Mouse (Mus musculus): ENCODE measurements around the gene Inf2. TPM values are rescaled to one million over a fixed set of nuclear protein-coding genes. Genes with fewer than 3 reads are reported as not detected.

Inf2 gene
- polyA plus RNA-seq, 1 experiment from 2014 or later: 1.7 TPM

DNA sequence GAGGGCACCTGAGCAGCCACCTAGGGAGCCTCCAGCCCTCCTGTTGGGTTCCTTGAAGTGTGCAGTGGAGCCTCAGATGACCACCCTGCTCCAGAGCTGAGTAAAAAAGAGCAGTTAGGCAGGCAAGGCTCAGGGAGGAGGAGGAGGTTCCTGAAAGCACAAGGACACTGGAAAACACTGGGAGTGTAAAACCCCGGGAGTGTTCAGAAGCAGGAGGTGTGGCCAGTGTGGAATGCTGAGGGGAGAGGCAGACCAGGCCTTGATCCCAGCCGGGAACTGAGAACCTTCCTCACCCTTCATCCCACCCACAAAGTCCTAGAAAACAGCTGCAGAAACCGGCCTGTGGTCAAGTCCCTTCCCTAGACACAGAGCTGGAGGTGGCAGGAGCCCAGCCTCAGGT lies 11.8 kb upstream of the Inf2 start:
- Histone ChIP-seq H3K4me1 (peaks cover 23% of the 10 kb centered on the region), H3K27me3 (ENCODE audit: low read depth, poor library complexity, severe bottlenecking) (no peaks in the 10 kb centered on the region), H3K36me3 (no peaks in the 10 kb centered on the region), H3K9me3 (replicated peaks) (no peaks in the 10 kb centered on the region), H3K4me3 (no peak overlapping the region), H3K27ac (replicated peaks) (peak overlapping the region; percentile 57)
- 18% methylated on average over 3 of the region's 3 CpGs for WGBS
- DNase-seq (ENCODE audit: low spot score): no peak

DNA sequence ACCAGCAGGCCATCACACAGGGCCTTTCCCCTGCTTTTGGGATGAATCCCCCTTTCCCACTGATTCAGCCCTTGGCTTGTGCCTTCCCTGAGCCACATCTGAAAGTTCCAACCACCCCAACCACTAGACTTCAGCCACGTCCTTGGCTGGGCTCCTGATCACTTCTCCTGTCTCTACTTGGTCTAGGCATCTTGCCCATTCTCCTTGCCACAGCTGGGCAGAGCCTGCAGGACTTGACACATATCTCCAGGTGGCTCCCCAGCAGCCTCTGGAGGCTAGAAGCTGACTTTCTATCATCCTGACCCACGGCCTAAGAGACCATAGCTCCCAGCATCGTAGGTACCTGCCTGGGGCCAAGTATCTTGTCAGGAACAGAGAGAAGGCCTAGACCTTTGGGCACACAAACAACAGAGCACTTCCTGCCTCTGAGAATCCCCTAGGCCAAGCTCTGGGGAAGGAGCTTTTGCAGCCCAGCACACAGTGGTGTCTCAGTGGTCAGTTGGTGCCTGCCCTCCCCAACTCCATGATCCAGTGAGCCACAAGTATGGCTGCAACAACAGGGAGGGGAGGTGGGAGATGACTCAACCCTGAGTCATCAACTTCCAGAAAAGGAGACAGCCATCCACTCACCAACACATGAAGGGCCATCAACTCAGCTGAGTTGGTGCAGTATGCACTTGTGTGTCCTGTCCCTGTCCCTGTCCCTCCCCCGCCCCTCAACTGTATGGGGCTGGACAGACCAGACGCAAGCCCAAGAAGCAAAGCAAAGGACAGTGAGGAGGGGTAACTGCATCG lies 10.1 kb upstream of the Inf2 start:
- no peak for DNase-seq (ENCODE audit: low spot score)
- Histone ChIP-seq H3K36me3 (no peaks in the 10 kb centered on the region), H3K27me3 (ENCODE audit: low read depth, poor library complexity, severe bottlenecking) (no peaks in the 10 kb centered on the region), H3K27ac (replicated peaks) (no peak overlapping the region), H3K4me3 (no peak overlapping the region), H3K9me3 (replicated peaks) (no peaks in the 10 kb centered on the region), H3K4me1 (peaks cover 23% of the 10 kb centered on the region)
- WGBS: 72% methylated on average over 6 of the region's 6 CpGs

DNA sequence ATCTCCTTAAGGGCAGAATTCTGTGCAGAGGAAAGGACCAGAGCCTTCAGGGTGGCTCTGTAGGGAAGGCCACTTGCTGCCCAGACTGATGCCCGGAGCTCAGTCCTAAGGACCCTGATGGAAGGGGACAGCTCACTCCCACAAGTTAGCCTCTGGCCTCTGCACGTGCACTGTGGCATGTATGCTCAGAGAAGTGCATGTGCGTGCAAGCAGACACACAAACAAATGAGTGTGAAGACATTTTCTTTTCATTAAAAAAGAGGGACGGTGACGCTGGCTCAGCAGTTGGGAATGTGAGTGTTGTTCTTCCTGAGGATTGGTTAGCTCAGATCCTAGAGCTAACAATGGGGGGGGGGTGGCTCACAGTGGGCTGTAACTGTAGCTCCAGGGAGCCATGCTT lies 9.2 kb upstream of the Inf2 start:
- no peaks in the 10 kb centered on the region for H3K36me3 ChIP-seq
- no peaks in the 10 kb centered on the region for H3K9me3 ChIP-seq (replicated peaks)
- DNase-seq (ENCODE audit: low spot score): no peak
- no peak overlapping the region for H3K4me3 ChIP-seq
- H3K27ac ChIP-seq (replicated peaks): no peak overlapping the region; the same call in 1 of the 2 replicates
- no peaks in the 10 kb centered on the region for H3K27me3 ChIP-seq (ENCODE audit: low read depth, poor library complexity, severe bottlenecking)
- H3K4me1 ChIP-seq: peaks cover 23% of the 10 kb centered on the region
- 65% methylated on average over 5 of the region's 5 CpGs for whole genome bisulfite sequencing

DNA sequence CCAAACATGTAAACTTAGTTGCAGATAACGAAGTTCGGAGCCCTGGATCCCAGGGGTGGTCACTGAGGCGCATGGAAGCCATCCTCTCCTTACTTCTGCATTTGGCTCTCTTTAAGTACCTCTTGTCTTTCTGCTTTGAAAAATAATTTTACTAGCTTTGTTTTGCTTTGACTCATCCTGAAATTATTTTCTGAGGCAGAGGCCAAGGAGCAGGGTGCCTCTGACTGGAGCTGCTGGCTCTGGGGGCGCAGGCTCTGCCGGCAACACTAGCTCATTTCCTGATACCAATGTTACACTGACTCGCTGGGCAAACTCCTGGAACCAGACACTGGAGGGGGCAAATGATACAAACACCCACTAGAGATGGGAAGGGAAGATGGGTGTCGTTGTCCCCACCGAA lies 8.7 kb upstream of the Inf2 start:
- H3K36me3 ChIP-seq: no peaks in the 10 kb centered on the region
- 89% methylated on average over 8 of the region's 8 CpGs for WGBS

DNA sequence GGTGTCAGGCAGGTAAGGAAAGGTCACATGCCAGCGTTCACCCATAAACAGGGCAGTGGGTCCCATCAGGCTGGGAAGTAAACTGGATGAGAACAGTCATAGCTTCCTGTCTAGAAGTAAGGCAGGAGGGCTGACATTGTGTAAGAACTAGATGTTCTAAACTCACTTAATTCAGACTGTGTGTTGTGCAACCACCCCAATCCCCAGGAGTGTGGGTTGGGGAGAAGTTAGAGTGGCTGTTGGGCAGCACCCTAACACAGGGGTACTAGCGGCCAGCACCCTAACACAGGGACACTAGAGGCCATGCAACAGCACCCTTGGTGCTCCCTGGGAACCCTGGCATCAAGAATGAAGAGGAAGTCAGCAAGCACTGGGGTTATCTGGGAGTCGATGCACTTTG lies 7.5 kb upstream of the Inf2 start:
- DNase-seq (ENCODE audit: low spot score): no peak
- no peaks in the 10 kb centered on the region for H3K9me3 ChIP-seq (replicated peaks)
- 89% methylated on average over 3 of the region's 3 CpGs for WGBS
- H3K27me3 ChIP-seq (ENCODE audit: low read depth, poor library complexity, severe bottlenecking): peaks cover 13% of the 10 kb centered on the region
- H3K36me3 ChIP-seq: no peaks in the 10 kb centered on the region
- no peak overlapping the region for H3K27ac ChIP-seq (replicated peaks)
- peaks cover 20% of the 10 kb centered on the region for H3K4me1 ChIP-seq
- H3K4me3 ChIP-seq: no peak overlapping the region

More for the DNA sequence above, 8.7 kb upstream of the Inf2 start:
- Histone ChIP-seq H3K4me1 (peaks cover 23% of the 10 kb centered on the region), H3K27me3 (ENCODE audit: low read depth, poor library complexity, severe bottlenecking) (0 out of 2 replicates have a peak, but pooled peaks cover under 1% of the 10 kb centered on the region), H3K4me3 (no peak overlapping the region), H3K27ac (replicated peaks) (no peak overlapping the region), H3K9me3 (replicated peaks) (no peaks in the 10 kb centered on the region)
- DNase-seq (ENCODE audit: low spot score): no peak

DNA sequence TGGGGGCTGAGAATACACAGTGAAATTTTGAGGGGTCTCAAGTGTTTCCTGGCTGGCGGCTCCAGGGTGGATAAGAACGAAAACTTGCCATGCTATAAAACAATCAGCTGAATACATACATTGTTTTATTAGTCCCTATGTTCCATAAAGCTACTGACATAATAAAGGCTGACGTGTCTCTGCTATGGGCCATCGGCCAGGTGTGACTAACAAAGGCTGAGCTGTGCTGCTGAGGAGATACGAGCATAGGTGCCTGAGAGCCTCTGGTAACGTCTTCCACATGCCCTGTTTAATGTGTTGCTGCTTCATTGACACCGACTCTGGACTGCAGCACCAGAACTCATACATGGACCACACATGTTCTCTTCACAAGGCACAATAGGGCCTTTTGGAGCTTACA lies 3.6 kb upstream of the Inf2 start:
- peaks cover 24% of the 10 kb centered on the region for H3K4me1 ChIP-seq
- no peak overlapping the region for H3K27ac ChIP-seq (replicated peaks)
- peaks cover 51% of the 10 kb centered on the region for H3K27me3 ChIP-seq (ENCODE audit: low read depth, poor library complexity, severe bottlenecking)
- H3K36me3 ChIP-seq: no peaks in the 10 kb centered on the region
- no peak overlapping the region for H3K4me3 ChIP-seq
- H3K9me3 ChIP-seq (replicated peaks): no peaks in the 10 kb centered on the region
- WGBS: 82% methylated on average over 7 of the region's 7 CpGs
- DNase-seq (ENCODE audit: low spot score): no peak

DNA sequence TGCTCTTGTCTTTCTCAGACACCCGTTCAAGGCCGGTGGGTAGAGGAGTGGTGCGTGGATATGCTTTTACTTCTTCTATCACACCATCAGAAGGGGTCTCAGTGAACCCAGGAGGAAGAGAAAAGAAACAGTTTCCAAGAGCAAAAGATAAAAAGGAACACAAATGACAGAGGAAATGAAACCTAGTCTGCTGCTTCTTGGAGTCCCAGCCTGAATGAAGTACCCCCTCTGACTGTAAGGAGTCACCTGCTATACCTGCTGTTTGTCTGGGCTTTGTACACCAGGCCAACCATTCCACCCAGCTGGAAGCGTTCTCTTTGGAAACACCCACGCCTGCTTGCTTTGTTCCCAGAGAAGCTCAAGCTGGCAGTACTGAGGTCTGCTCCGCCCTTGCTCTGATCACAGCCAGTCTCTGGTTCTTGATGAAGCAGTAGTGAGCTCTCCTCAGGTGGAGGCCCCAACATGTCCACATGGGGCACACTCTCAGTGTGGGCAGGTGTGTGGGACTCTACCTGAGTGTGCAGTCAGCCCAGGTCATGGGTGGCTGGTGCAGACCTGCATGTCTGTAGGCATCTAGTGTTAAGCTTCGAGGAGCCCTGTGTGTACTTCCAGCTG lies 2.6 kb upstream of the Inf2 start:
- DNase-seq (ENCODE audit: low spot score): no peak
- Histone ChIP-seq H3K27me3 (ENCODE audit: low read depth, poor library complexity, severe bottlenecking) (peaks cover 62% of the 10 kb centered on the region), H3K27ac (replicated peaks) (no peak overlapping the region), H3K36me3 (no peaks in the 10 kb centered on the region), H3K9me3 (replicated peaks) (no peaks in the 10 kb centered on the region), H3K4me3 (no peak overlapping the region), H3K4me1 (peaks cover 24% of the 10 kb centered on the region)
- WGBS: 69% methylated on average over 7 of the region's 7 CpGs

DNA sequence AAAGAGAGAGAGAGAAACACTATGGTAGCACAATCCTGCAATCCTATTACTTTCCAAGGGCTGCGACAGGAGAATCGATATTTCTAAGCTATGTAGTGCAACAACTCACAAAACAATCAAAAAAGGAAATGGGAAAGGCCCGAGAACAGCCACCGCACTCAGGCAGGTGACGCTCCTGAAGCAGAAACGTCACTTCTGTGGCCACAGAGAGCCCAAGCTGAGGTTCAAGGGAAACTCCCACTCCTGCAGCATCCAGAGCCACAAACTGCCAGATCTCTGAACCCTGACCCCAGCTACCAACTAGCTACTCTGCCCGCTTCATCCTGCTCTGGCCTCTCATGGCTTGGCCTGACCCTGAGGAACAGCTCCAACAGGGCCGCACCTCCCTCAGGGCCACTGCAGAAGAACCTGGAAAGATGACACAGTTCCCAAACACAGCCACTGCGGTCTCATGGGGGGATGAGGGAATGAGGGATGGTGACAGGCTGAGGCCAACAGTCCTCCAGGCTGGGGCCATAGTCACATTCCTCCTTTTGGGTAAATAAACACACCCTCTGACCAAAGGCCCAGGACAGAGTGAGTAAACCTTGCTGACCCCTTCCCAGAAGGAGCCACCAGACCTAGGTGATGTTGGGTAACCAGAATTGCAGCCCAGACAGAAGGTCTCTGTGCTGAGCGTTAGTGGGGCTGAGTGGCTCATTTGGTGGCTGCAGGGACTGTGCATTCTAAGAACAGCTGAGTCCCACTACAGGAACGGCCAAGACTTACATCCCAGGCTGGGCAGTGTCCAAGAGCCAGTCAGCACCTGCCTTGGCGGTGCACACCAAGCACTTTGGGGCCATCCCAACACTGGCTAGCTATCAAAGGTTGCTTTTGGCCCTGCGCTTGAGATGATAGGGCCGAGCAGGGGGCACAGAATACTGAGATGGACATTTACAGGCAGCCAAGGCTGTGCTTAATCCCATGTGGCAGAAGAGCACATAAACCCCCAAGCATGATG lies 1.2 kb upstream of the Inf2 start:
- Histone ChIP-seq H3K4me1 (peaks cover 24% of the 10 kb centered on the region), H3K4me3 (peak overlapping the region; percentile 65; the same call in 1 of the 2 replicates), H3K36me3 (no peaks in the 10 kb centered on the region), H3K27ac (replicated peaks) (no peak overlapping the region), H3K27me3 (ENCODE audit: low read depth, poor library complexity, severe bottlenecking) (peaks cover 74% of the 10 kb centered on the region), H3K9me3 (replicated peaks) (no peaks in the 10 kb centered on the region)
- no peak for DNase-seq (ENCODE audit: low spot score)
- 72% methylated on average over 14 of the region's 14 CpGs for WGBS

DNA sequence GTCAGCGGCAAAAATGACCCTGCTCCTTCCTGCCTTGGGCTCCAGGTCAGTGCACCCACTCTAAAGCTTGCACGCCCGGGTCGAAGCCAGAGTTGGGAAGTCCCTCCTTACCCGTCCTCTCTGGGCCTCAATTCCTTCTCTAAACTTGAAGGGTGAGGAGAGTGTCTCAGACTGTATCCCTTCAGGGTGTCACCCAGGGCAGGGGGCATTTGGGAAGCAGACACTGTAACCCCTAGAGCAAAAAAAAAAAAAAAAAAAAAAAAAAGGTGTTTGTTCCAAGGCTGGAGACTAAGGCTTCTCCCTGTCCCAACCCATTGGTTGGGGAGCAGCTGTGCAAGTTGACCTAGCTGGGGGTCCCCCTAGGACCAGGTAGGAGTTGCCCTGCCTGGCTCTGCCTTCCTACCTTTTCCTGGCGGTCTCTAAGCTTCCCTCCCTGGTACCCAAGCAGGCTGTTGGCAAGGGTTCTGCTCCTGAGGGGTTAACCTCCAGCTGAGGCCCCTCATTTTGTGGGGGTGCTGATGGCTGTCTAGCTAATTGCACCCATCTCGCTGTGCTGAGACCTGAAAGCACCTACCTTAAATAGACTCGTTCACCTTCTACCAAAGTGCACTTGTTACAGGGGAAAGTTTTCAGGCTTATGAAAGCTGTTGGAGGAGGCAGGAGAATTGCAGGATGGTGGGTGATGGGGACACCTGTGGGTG lies 1.1 kb downstream of the Inf2 start:
- no peak for DNase-seq (ENCODE audit: low spot score)
- Histone ChIP-seq H3K27me3 (ENCODE audit: low read depth, poor library complexity, severe bottlenecking) (peaks cover 79% of the 10 kb centered on the region), H3K4me3 (peak overlapping the region; percentile 65), H3K36me3 (no peaks in the 10 kb centered on the region), H3K4me1 (peaks cover 46% of the 10 kb centered on the region), H3K27ac (replicated peaks) (peak overlapping the region; percentile 77; the same call in 1 of the 2 replicates), H3K9me3 (replicated peaks) (no peaks in the 10 kb centered on the region)
- WGBS: 64% methylated on average over 8 of the region's 8 CpGs

DNA sequence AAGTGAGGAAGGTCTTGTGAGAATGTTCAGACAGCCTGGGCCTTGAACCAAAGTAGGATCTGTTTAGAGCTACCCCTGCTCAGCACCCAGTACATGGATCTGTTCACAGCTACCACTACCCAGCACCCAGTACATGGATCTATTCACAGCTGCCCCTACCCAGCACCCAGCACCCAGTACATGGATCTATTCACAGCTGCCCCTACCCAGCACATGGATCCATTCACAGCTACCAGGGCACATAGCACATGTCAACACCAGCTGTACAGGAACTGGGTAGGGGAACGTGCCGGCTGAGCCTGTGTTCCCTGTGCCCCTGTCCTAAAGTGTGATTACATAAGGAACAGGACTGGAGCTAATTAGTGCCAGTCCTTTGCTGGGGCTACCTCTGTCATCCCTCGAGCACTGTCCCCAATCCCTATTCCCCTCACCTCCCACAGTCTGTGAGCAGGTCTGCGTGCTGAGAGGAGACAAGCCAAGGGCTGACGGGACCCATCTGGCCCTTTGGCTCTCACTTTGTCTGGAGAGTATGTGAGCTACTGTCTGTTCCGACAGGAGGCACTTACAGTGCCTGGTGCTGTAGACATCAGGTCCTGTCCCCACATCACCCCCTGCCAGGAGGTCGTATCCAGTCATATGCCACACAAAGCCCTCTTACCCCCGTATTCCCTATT lies 2.1 kb downstream of the Inf2 start:
- H3K4me3 ChIP-seq: no peak overlapping the region
- H3K4me1 ChIP-seq: peaks cover 56% of the 10 kb centered on the region
- H3K27me3 ChIP-seq (ENCODE audit: low read depth, poor library complexity, severe bottlenecking): peaks cover 71% of the 10 kb centered on the region
- H3K36me3 ChIP-seq: no peaks in the 10 kb centered on the region
- no peak for DNase-seq (ENCODE audit: low spot score)
- H3K9me3 ChIP-seq (replicated peaks): no peaks in the 10 kb centered on the region
- no peak overlapping the region for H3K27ac ChIP-seq (replicated peaks)
- 80% methylated on average over 8 of the region's 8 CpGs for WGBS

DNA sequence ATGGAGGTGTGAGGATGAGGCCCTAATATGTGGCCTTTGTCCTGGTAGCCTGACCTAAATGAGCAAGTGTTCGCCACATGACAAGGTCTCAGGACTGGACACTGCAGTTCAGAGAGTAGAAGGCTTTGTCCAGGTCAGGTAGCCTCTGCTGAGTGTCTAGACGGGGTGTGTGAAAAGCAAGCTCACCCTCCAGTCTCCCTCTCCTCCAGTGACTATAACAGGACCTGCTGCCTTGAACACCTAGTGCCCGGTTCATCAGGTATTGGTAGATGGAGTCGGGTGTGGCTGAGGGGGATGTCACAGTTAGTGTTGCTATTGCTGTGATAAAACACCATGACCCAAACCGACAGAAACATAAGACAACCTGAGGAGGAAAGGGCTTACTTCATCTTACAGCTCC lies 2.7 kb downstream of the Inf2 start:
- peaks cover 65% of the 10 kb centered on the region for H3K27me3 ChIP-seq (ENCODE audit: low read depth, poor library complexity, severe bottlenecking)
- H3K4me1 ChIP-seq: peaks cover 56% of the 10 kb centered on the region
- no peaks in the 10 kb centered on the region for H3K9me3 ChIP-seq (replicated peaks)
- H3K36me3 ChIP-seq: no peaks in the 10 kb centered on the region
- 91% methylated on average over 5 of the region's 5 CpGs for WGBS
- no peak overlapping the region for H3K4me3 ChIP-seq
- no peak for DNase-seq (ENCODE audit: low spot score)
- H3K27ac ChIP-seq (replicated peaks): no peak overlapping the region

DNA sequence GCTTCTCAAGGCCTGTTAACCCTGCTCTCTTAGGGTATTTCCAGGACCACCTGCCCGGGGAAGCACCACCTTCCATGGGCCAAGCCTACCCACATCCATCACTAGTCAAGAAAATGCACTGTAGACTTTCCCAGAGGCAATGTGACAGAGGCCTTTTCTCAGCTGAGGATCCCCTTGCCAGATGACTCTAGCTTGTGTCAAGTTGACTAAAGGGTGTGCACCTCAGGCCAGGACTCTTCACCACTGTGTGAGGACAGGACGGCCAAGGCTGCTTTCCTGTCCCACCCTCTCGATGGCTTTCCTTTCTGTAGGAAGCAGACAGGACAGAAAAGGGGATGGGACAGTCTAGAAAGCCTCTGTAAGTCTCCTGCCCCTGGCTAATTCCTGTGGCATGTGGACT lies 3.1 kb downstream of the Inf2 start:
- Histone ChIP-seq H3K9me3 (replicated peaks) (no peaks in the 10 kb centered on the region), H3K27me3 (ENCODE audit: low read depth, poor library complexity, severe bottlenecking) (peaks cover 61% of the 10 kb centered on the region), H3K4me3 (no peak overlapping the region), H3K27ac (replicated peaks) (no peak overlapping the region), H3K4me1 (peaks cover 56% of the 10 kb centered on the region), H3K36me3 (no peaks in the 10 kb centered on the region)
- WGBS: 81% methylated on average over 3 of the region's 3 CpGs
- DNase-seq (ENCODE audit: low spot score): no peak

All from midbrain, embryonic 10.5 days (tissue).